In the genomic region with DNA sequence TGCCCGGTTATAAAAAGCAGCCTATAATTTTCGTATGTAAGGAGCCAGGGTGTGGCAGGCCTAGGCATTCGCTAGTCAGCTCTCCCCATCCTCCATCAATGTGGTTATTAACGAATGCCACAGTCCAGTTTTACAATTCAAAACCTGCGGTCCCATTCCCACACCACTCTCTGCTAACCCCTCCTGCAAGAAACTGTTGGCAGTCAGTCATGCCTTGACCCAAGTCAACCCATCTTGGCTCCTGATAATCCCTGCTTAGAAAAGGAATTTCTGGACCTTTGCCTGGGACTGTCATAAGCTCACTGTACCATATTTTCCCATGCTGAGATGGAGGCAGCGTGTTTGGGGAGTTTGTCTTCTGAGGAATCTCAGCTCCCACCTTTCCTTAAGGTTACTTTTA, we compare ENCODE assay signal across 21 mouse cellular contexts.
A peak's percentile ranks its signal among the peaks of the same experiment; 100 is the strongest.
DNase-seq lines count a peak whose midpoint lies in the region; ATAC-seq lines count a peak whose summit lies in the region.
"Had no signal": no experiment of that assay in that cellular context is flagged by ENCODE, and none has a peak within 500 bp of the region (broad histone marks: within the 10 kb centered on the region; RNA-seq: fewer than 3 reads in every experiment).

No protein-coding gene starts in this region.

- 0 out of 2 replicates have a peak overlapping the region, but pooled peaks have one; percentile 14 for H3K9ac ChIP-seq in heart, embryonic 13.5 days
- peak overlapping the region; percentile 72 for H3K9ac ChIP-seq in liver, embryonic 13.5 days
- H3K9ac ChIP-seq in liver, embryonic 11.5 days (ENCODE audit: low read depth, low read length): no peak overlapping the region
- H3K9ac ChIP-seq: heart, embryonic 12.5 days had no signal

- peak overlapping the region; percentile 53; the same call in 1 of the 2 replicates for H3K27ac ChIP-seq in heart, embryonic 13.5 days (replicated peaks)
- peak overlapping the region; percentile 98 for H3K27ac ChIP-seq in liver, embryonic 13.5 days
- no peak overlapping the region for H3K27ac ChIP-seq in liver, embryonic 11.5 days (ENCODE audit: low read depth, low read length)
- H3K27ac ChIP-seq: layer of hippocampus, adult 2 months had no signal

- no peak overlapping the region for H3K4me3 ChIP-seq in heart, embryonic 13.5 days
- no peak overlapping the region for H3K4me3 ChIP-seq in liver, embryonic 13.5 days (replicated peaks)
- no peak overlapping the region for H3K4me3 ChIP-seq in liver, embryonic 11.5 days (ENCODE audit: low read depth, low read length)
- H3K4me3 ChIP-seq: heart, embryonic 12.5 days; layer of hippocampus, adult 2 months had no signal

- H3K9me3 ChIP-seq in heart, embryonic 13.5 days: no peaks in the 10 kb centered on the region
- H3K9me3 ChIP-seq in liver, embryonic 13.5 days (replicated peaks): no peaks in the 10 kb centered on the region
- H3K9me3 ChIP-seq in liver, embryonic 11.5 days (ENCODE audit: control insufficient read depth, low read length): no peaks in the 10 kb centered on the region
- H3K9me3 ChIP-seq: heart, embryonic 12.5 days had no signal

- 63% methylated on average over 6 of the region's 6 CpGs for WGBS in heart, embryonic 13.5 days
- WGBS in liver, embryonic 13.5 days (ENCODE audit: insufficient replicate concordance): 75% methylated on average over 6 of the region's 6 CpGs
- WGBS in liver, embryonic 11.5 days: 83% methylated on average over 6 of the region's 6 CpGs

- no peaks in the 10 kb centered on the region for H3K36me3 ChIP-seq in heart, embryonic 13.5 days
- H3K36me3 ChIP-seq in liver, embryonic 13.5 days: no peaks in the 10 kb centered on the region
- no peaks in the 10 kb centered on the region for H3K36me3 ChIP-seq in liver, embryonic 11.5 days (ENCODE audit: control insufficient read depth, insufficient read depth, low read length)
- H3K36me3 ChIP-seq: heart, embryonic 12.5 days had no signal

- DNase-seq in heart, adult 9 months (ENCODE audit: low spot score in 2 of 2): no peak
- no peak for DNase-seq in liver, embryonic 13.5 days
- no peak for DNase-seq in liver, embryonic 11.5 days (ENCODE audit: low spot score)
- DNase-seq in fibroblast of lung, adult 2 months (ENCODE audit: low read depth): peak; percentile 88
- no peak for DNase-seq in gastrocnemius, adult 18-20 months (ENCODE audit: low spot score)
- no peak for DNase-seq in thymus, postnatal 14 days
- DNase-seq: adrenal gland, postnatal 36 days; cerebellum, adult 11-12 months; cerebellum, postnatal 36 days; gastrocnemius, postnatal 36 days; kidney, adult 18-20 months; kidney, postnatal 14 days; layer of hippocampus, postnatal 36 days; lung, adult 18-20 months; retina, postnatal 1 day; thymus, adult 2 months had no signal

- no peak for ATAC-seq in heart, embryonic 13.5 days (ENCODE audit: extremely low read depth, insufficient number of reproducible peaks, low FRiP score, low TSS enrichment)
- ATAC-seq in liver, embryonic 13.5 days (ENCODE audit: low read depth): no peak
- ATAC-seq in liver, embryonic 11.5 days (replicated peaks; ENCODE audit: low FRiP score): no peak
- ATAC-seq: forebrain, embryonic 14.5 days; midbrain, embryonic 16.5 days had no signal

- no peaks in the 10 kb centered on the region for H3K27me3 ChIP-seq in heart, embryonic 13.5 days (replicated peaks)
- H3K27me3 ChIP-seq in liver, embryonic 13.5 days: peaks cover 22% of the 10 kb centered on the region
- H3K27me3 ChIP-seq in liver, embryonic 11.5 days (replicated peaks; ENCODE audit: control insufficient read depth, insufficient read depth, low read length): peaks cover 2% of the 10 kb centered on the region; the same call in 1 of the 2 replicates
- H3K27me3 ChIP-seq: heart, embryonic 12.5 days had no signal

- peaks cover 46% of the 10 kb centered on the region for H3K4me1 ChIP-seq in heart, embryonic 13.5 days
- peaks cover 97% of the 10 kb centered on the region for H3K4me1 ChIP-seq in liver, embryonic 13.5 days (replicated peaks)
- H3K4me1 ChIP-seq in liver, embryonic 11.5 days (replicated peaks; ENCODE audit: control insufficient read depth, insufficient read depth, low read length): peaks cover 19% of the 10 kb centered on the region

- no peak overlapping the region for H3K4me2 ChIP-seq in heart, embryonic 13.5 days
- peak overlapping the region; percentile 54 for H3K4me2 ChIP-seq in liver, embryonic 13.5 days
- no peak overlapping the region for H3K4me2 ChIP-seq in liver, embryonic 11.5 days
